Comparison of ENCODE assay signal across 10 mouse cellular contexts in genomic region chr12:80059773-80060328, GRCm38 (mm10). TPM values are rescaled to one million over a fixed set of nuclear protein-coding genes. Genes with fewer than 3 reads are reported as not detected.
DNase-seq lines count a peak whose midpoint lies in the region; ATAC-seq and TF ChIP-seq lines count a peak whose summit lies in the region.
"Had no signal": no experiment of that assay in that cellular context is flagged by ENCODE, and none has a peak within 500 bp of the region (broad histone marks: within the 10 kb centered on the region; RNA-seq: fewer than 3 reads in every experiment).

No protein-coding gene starts in this region.

- no peak for TF ChIP-seq POLR2A in kidney, adult 2 months (IDR thresholded peaks at IDR 0.05; ENCODE audit: low read depth, low read length)

- peak; percentile 16 for DNase-seq in embryo, embryonic 10.5 days (ENCODE audit: low spot score)
- no peak for DNase-seq in embryo, embryonic 9.5 days (ENCODE audit: extremely low spot score)
- DNase-seq in liver, postnatal 0 days: no peak
- DNase-seq in liver, embryonic 11.5 days (ENCODE audit: low spot score): no peak
- DNase-seq in kidney, adult 2 months: peak; percentile 72
- no peak for DNase-seq in cerebellum, postnatal 36 days
- DNase-seq in layer of hippocampus, adult 9-11 months: no peak

- WGBS in liver, postnatal 0 days (ENCODE audit: insufficient replicate concordance): 41% methylated on average over 5 of the region's 5 CpGs
- 51% methylated on average over 5 of the region's 5 CpGs for WGBS in liver, embryonic 11.5 days
- WGBS in kidney, adult 2 months: 24% methylated on average over 5 of the region's 5 CpGs
- 73% methylated on average over 5 of the region's 5 CpGs for WGBS in midbrain, embryonic 16.5 days

- peaks cover 49% of the 10 kb centered on the region for H3K4me1 ChIP-seq in liver, postnatal 0 days (ENCODE audit: insufficient read depth)
- H3K4me1 ChIP-seq in liver, embryonic 11.5 days (replicated peaks; ENCODE audit: control insufficient read depth, insufficient read depth, low read length): peaks cover 42% of the 10 kb centered on the region
- peaks cover 23% of the 10 kb centered on the region for H3K4me1 ChIP-seq in kidney, adult 2 months (ENCODE audit: control insufficient read depth, insufficient read depth, low read length)
- H3K4me1 ChIP-seq in midbrain, embryonic 16.5 days (ENCODE audit: control insufficient read depth, insufficient read depth, low read length): peaks cover 36% of the 10 kb centered on the region

- no peak for TF ChIP-seq CTCF in liver, postnatal 0 days (IDR thresholded peaks at IDR 0.05; ENCODE audit: low read depth)
- TF ChIP-seq CTCF in kidney, adult 2 months (conservative IDR thresholded peaks at IDR 0.05; ENCODE audit: insufficient read depth, insufficient read length, low read depth, low read length): no peak

- 0 out of 2 replicates have a peak overlapping the region, but pooled peaks have one; percentile 11 for H3K9ac ChIP-seq in liver, postnatal 0 days (replicated peaks)
- no peak overlapping the region for H3K9ac ChIP-seq in liver, embryonic 11.5 days (ENCODE audit: low read depth, low read length)
- H3K9ac ChIP-seq in midbrain, embryonic 16.5 days (ENCODE audit: low read depth, low read length): no peak overlapping the region

- H3K27ac ChIP-seq in liver, postnatal 0 days (ENCODE audit: low read depth): peak overlapping the region; percentile 56
- no peak overlapping the region for H3K27ac ChIP-seq in liver, embryonic 11.5 days (ENCODE audit: low read depth, low read length)
- peak overlapping the region; percentile 73 for H3K27ac ChIP-seq in kidney, adult 2 months (ENCODE audit: insufficient read depth, low read depth, low read length)
- H3K27ac ChIP-seq in midbrain, embryonic 16.5 days (ENCODE audit: low read length): peak overlapping the region; percentile 13; the same call in 1 of the 2 replicates

- no peak overlapping the region for H3K4me2 ChIP-seq in liver, postnatal 0 days (ENCODE audit: low read depth, low read length)
- H3K4me2 ChIP-seq in liver, embryonic 11.5 days: no peak overlapping the region
- no peak overlapping the region for H3K4me2 ChIP-seq in midbrain, embryonic 16.5 days (ENCODE audit: low read length)

- H3K9me3 ChIP-seq in liver, postnatal 0 days (ENCODE audit: low read length): no peaks in the 10 kb centered on the region
- H3K9me3 ChIP-seq in liver, embryonic 11.5 days (ENCODE audit: control insufficient read depth, low read length): no peaks in the 10 kb centered on the region
- no peaks in the 10 kb centered on the region for H3K9me3 ChIP-seq in midbrain, embryonic 16.5 days (replicated peaks; ENCODE audit: control insufficient read depth, low read length, poor library complexity, severe bottlenecking)

- no peak overlapping the region for H3K4me3 ChIP-seq in liver, postnatal 0 days (ENCODE audit: low read depth, low read length)
- no peak overlapping the region for H3K4me3 ChIP-seq in liver, embryonic 11.5 days (ENCODE audit: low read depth, low read length)
- H3K4me3 ChIP-seq in kidney, adult 2 months (ENCODE audit: insufficient read depth, low read depth, low read length): no peak overlapping the region
- H3K4me3 ChIP-seq in midbrain, embryonic 16.5 days (ENCODE audit: low read depth, low read length): no peak overlapping the region
- H3K4me3 ChIP-seq: erythroblast, embryonic 14.5 days had no signal

- ATAC-seq in liver, postnatal 0 days: no peak
- no peak for ATAC-seq in liver, embryonic 11.5 days (replicated peaks; ENCODE audit: low FRiP score)
- no peak for ATAC-seq in midbrain, embryonic 16.5 days
- ATAC-seq: Patski had no signal

- no peaks in the 10 kb centered on the region for H3K27me3 ChIP-seq in liver, postnatal 0 days (ENCODE audit: insufficient read depth, low read length)
- H3K27me3 ChIP-seq in liver, embryonic 11.5 days (replicated peaks; ENCODE audit: control insufficient read depth, insufficient read depth, low read length): no peaks in the 10 kb centered on the region
- no peaks in the 10 kb centered on the region for H3K27me3 ChIP-seq in kidney, adult 2 months (replicated peaks; ENCODE audit: control insufficient read depth, insufficient read depth, low read length)
- H3K27me3 ChIP-seq in midbrain, embryonic 16.5 days (ENCODE audit: control insufficient read depth, insufficient read depth, low read depth, low read length): no peaks in the 10 kb centered on the region
- H3K27me3 ChIP-seq: Patski had no signal

- TF ChIP-seq EP300 in liver, postnatal 0 days (IDR thresholded peaks at IDR 0.05; ENCODE audit: low read depth): no peak

- H3K36me3 ChIP-seq in liver, postnatal 0 days (replicated peaks; ENCODE audit: insufficient read depth, low read length): no peaks in the 10 kb centered on the region
- H3K36me3 ChIP-seq in liver, embryonic 11.5 days (ENCODE audit: control insufficient read depth, insufficient read depth, low read length): no peaks in the 10 kb centered on the region
- H3K36me3 ChIP-seq in kidney, adult 2 months (ENCODE audit: control insufficient read depth, insufficient read depth, low read length): no peaks in the 10 kb centered on the region
- no peaks in the 10 kb centered on the region for H3K36me3 ChIP-seq in midbrain, embryonic 16.5 days (ENCODE audit: control insufficient read depth, insufficient read depth, low read length)

RNA-seq across cellular contexts. Expression of gene Zfp36l1, which starts 53.0 kb away (rescaled TPM):
- polyA plus RNA-seq in liver, postnatal 0 days (2015; fragmentation: Nextera tagmentation; extraction: Ambion mirVana): 42.0 and 45.7 TPM in 2 replicates
- 69.6 and 72.7 TPM in 2 replicates for polyA plus RNA-seq in liver, embryonic 11.5 days (2014; fragmentation: Nextera tagmentation; extraction: Ambion mirVana)
- 109 and 111 TPM in 2 replicates for polyA plus RNA-seq in kidney, adult 2 months (2012; rRNA removed)
- polyA plus RNA-seq in midbrain, embryonic 16.5 days (2015; fragmentation: Nextera tagmentation; extraction: Ambion mirVana): 26.5 and 29.9 TPM in 2 replicates

Comparison
In these comparisons a context has a peak if more than half of its experiments do, and no peak if none do; other contexts are left out.
1. DNase-seq: peak in embryo, embryonic 10.5 days (single experiment) and kidney, adult 2 months (single experiment); none in embryo, embryonic 9.5 days (single experiment), liver, postnatal 0 days (single experiment), liver, embryonic 11.5 days (single experiment), cerebellum, postnatal 36 days (0 of 2) and layer of hippocampus, adult 9-11 months (single experiment).